Mouse (Mus musculus): ENCODE data around the gene Arhgap15. TPM values are rescaled to one million over a fixed set of nuclear protein-coding genes. Genes with fewer than 3 reads are reported as not detected.

Arhgap15 gene
- polyA plus RNA-seq, 1 experiment: 9.5 TPM

DNA sequence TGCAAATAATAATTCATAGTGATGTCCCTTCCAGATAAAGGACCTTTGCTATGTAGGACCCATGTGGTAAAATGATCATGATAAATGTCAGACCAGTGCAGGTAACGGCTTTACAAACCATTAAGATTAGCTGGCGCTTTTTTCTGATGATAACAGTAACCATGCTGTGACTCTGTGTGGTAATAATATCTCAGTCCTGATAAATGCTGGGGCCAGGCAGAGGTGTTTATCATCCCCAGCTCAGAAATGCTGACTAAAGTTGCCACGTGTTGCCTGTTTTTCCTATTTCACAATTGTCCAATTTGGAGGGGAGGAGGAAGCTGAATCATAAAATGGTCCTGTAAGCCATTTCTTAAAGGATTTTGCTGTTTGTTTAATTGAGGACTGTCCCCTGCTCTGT, 564.9 kb downstream of the Arhgap15 start:
- TF ChIP-seq POLR2A (IDR thresholded peaks at IDR 0.05; ENCODE audit: control insufficient read depth, extremely low read depth, insufficient read depth, low read length, poor library complexity) (no peak), CTCF (IDR thresholded peaks at IDR 0.05; ENCODE audit: borderline replicate concordance, control insufficient read depth, extremely low read depth, insufficient read depth, low read length, poor library complexity) (no peak)
- WGBS: 97% methylated on average over 3 of the region's 3 CpGs
- Histone ChIP-seq H3K27me3 (ENCODE audit: control insufficient read depth, insufficient read depth, low read length) (no peaks in the 10 kb centered on the region), H3K4me3 (ENCODE audit: control insufficient read depth, insufficient read depth, low read length) (no peak overlapping the region), H3K27ac (ENCODE audit: control insufficient read depth, insufficient read depth, low read length) (no peak overlapping the region), H3K36me3 (ENCODE audit: control insufficient read depth, insufficient read depth, low read length) (no peaks in the 10 kb centered on the region), H3K4me1 (replicated peaks; ENCODE audit: control insufficient read depth, insufficient read depth, low read length) (no peaks in the 10 kb centered on the region)
- no peak for DNase-seq

DNA sequence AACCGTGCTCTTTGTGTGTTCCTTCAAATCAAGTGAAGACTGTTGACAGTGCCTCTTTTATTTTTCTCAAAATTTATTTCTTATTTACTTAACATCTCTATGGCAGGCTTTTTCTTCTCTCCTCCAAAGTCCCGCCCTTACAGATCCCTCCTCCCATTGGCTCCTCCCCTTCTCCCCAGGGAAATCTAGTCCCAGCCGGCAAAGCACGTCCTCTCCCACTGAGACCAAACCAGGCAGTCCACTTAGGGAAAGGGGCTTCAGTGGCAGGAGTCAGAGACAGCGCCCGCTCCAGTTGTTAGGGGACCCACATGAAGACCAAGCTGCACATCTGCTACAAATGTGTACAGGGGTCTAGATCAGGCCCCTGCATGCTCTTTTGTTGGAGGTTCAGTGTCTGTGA, 569.8 kb downstream of the Arhgap15 start:
- WGBS: 90% methylated on average over 6 of the region's 6 CpGs
- DNase-seq: no peak
- Histone ChIP-seq H3K27ac (ENCODE audit: control insufficient read depth, insufficient read depth, low read length) (no peak overlapping the region), H3K4me1 (replicated peaks; ENCODE audit: control insufficient read depth, insufficient read depth, low read length) (no peaks in the 10 kb centered on the region), H3K36me3 (ENCODE audit: control insufficient read depth, insufficient read depth, low read length) (no peaks in the 10 kb centered on the region), H3K4me3 (ENCODE audit: control insufficient read depth, insufficient read depth, low read length) (no peak overlapping the region), H3K27me3 (ENCODE audit: control insufficient read depth, insufficient read depth, low read length) (no peaks in the 10 kb centered on the region)
- TF ChIP-seq POLR2A (IDR thresholded peaks at IDR 0.05; ENCODE audit: control insufficient read depth, extremely low read depth, insufficient read depth, low read length, poor library complexity) (no peak), CTCF (IDR thresholded peaks at IDR 0.05; ENCODE audit: borderline replicate concordance, control insufficient read depth, extremely low read depth, insufficient read depth, low read length, poor library complexity) (no peak)

DNA sequence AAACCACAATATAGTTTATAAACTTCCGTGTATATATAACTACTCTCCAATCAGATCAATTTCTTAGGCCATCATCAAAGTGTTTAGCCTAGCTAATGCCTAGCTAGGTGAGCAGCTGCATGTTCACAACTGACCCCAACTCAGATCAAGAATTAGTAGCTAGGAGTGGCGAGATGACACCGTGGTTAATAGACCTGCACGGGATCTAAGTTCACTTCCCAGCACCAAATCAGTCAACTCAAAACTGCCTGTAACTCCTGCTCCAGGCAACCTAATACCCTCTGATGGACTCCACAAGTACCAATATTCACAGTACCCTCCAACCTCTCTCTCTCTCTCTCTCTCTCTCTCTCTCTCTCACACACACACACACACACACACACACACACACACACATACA, 570.9 kb downstream of the Arhgap15 start:
- Histone ChIP-seq H3K27me3 (ENCODE audit: control insufficient read depth, insufficient read depth, low read length) (no peaks in the 10 kb centered on the region), H3K36me3 (ENCODE audit: control insufficient read depth, insufficient read depth, low read length) (no peaks in the 10 kb centered on the region), H3K27ac (ENCODE audit: control insufficient read depth, insufficient read depth, low read length) (no peak overlapping the region), H3K4me1 (replicated peaks; ENCODE audit: control insufficient read depth, insufficient read depth, low read length) (no peaks in the 10 kb centered on the region), H3K4me3 (ENCODE audit: control insufficient read depth, insufficient read depth, low read length) (no peak overlapping the region)
- no peak for TF ChIP-seq POLR2A (IDR thresholded peaks at IDR 0.05; ENCODE audit: control insufficient read depth, extremely low read depth, insufficient read depth, low read length, poor library complexity)
- TF ChIP-seq CTCF (IDR thresholded peaks at IDR 0.05; ENCODE audit: borderline replicate concordance, control insufficient read depth, extremely low read depth, insufficient read depth, low read length, poor library complexity): no peak
- WGBS: 92% methylated on average over 4 of the region's 4 CpGs
- no peak for DNase-seq

DNA sequence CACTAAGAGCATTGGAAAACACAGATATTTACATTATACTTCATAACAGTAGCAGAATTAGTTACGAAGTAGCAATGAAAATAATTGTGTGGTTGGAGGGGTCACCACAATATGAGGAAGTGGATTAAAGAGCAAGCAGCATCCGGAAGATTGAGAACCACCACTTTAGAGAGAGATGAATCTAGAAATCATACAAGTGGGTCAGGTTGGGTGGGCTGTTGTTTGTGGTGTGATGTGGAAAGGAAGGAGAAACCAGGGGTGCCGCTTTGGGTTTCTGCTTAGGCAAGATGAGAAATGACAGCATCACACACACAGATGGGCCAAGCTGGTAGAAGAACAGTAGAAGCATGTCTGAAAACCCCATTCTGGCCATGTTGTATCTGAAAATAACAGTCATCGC, 575.2 kb downstream of the Arhgap15 start:
- no peaks in the 10 kb centered on the region for H3K27me3 ChIP-seq (ENCODE audit: control insufficient read depth, insufficient read depth, low read length)
- DNase-seq: no peak
- H3K4me1 ChIP-seq (replicated peaks; ENCODE audit: control insufficient read depth, insufficient read depth, low read length): no peaks in the 10 kb centered on the region
- WGBS: 23% methylated on average over 4 of the region's 4 CpGs
- H3K27ac ChIP-seq (ENCODE audit: control insufficient read depth, insufficient read depth, low read length): no peak overlapping the region
- no peak overlapping the region for H3K4me3 ChIP-seq (ENCODE audit: control insufficient read depth, insufficient read depth, low read length)
- H3K36me3 ChIP-seq (ENCODE audit: control insufficient read depth, insufficient read depth, low read length): no peaks in the 10 kb centered on the region
- TF ChIP-seq POLR2A (IDR thresholded peaks at IDR 0.05; ENCODE audit: control insufficient read depth, extremely low read depth, insufficient read depth, low read length, poor library complexity): no peak
- no peak for TF ChIP-seq CTCF (IDR thresholded peaks at IDR 0.05; ENCODE audit: borderline replicate concordance, control insufficient read depth, extremely low read depth, insufficient read depth, low read length, poor library complexity)

DNA sequence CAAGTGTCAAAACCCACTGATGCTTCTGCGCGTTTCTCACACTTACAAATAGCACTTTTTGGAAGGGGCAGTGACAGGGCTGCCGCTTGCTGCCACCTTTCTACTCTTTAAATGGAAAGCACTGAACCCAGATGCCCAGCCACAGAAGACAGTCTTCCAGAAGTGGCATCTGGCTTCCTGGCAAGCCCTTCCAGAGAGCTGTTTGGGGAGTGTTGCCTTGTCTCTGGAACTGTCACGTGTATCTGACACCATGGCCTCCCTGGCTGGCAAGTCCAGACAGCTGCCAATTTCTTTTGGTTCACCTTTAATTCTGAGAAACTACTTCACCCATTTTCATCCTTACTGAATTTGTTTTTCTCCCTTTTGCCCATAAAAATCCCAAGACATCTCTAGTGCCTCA, 584.7 kb downstream of the Arhgap15 start:
- H3K36me3 ChIP-seq (ENCODE audit: control insufficient read depth, insufficient read depth, low read length): no peaks in the 10 kb centered on the region
- no peak overlapping the region for H3K27ac ChIP-seq (ENCODE audit: control insufficient read depth, insufficient read depth, low read length)
- no peak for DNase-seq
- WGBS: 92% methylated on average over 4 of the region's 4 CpGs
- TF ChIP-seq POLR2A (IDR thresholded peaks at IDR 0.05; ENCODE audit: control insufficient read depth, extremely low read depth, insufficient read depth, low read length, poor library complexity) (no peak), CTCF (IDR thresholded peaks at IDR 0.05; ENCODE audit: borderline replicate concordance, control insufficient read depth, extremely low read depth, insufficient read depth, low read length, poor library complexity) (no peak)
- no peak overlapping the region for H3K4me3 ChIP-seq (ENCODE audit: control insufficient read depth, insufficient read depth, low read length)
- H3K4me1 ChIP-seq (replicated peaks; ENCODE audit: control insufficient read depth, insufficient read depth, low read length): no peaks in the 10 kb centered on the region
- H3K27me3 ChIP-seq (ENCODE audit: control insufficient read depth, insufficient read depth, low read length): no peaks in the 10 kb centered on the region

DNA sequence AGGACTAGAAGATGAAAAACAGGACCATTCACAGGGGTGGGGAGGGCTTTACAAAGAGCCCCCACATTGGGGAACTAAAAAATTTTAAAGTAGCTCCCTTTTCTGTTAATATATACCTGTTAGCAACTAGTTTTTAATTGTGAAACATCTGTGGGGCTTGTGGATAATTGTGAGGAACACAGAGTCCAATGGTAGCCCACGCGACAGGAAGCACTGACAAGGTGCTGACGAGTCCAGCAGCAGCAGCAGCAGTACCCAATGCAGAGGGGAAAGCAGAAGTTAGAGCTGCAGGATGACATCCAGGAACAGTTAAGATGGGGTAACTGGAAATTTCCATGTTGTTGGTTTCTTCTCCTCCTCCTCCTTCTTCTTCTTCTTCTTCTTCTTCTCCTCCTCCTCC, 585.4 kb downstream of the Arhgap15 start:
- H3K27me3 ChIP-seq (ENCODE audit: control insufficient read depth, insufficient read depth, low read length): no peaks in the 10 kb centered on the region
- no peak overlapping the region for H3K27ac ChIP-seq (ENCODE audit: control insufficient read depth, insufficient read depth, low read length)
- no peak overlapping the region for H3K4me3 ChIP-seq (ENCODE audit: control insufficient read depth, insufficient read depth, low read length)
- H3K36me3 ChIP-seq (ENCODE audit: control insufficient read depth, insufficient read depth, low read length): no peaks in the 10 kb centered on the region
- DNase-seq: no peak
- WGBS: 42% methylated on average over 3 of the region's 3 CpGs
- H3K4me1 ChIP-seq (replicated peaks; ENCODE audit: control insufficient read depth, insufficient read depth, low read length): no peaks in the 10 kb centered on the region
- TF ChIP-seq POLR2A (IDR thresholded peaks at IDR 0.05; ENCODE audit: control insufficient read depth, extremely low read depth, insufficient read depth, low read length, poor library complexity) (no peak), CTCF (IDR thresholded peaks at IDR 0.05; ENCODE audit: borderline replicate concordance, control insufficient read depth, extremely low read depth, insufficient read depth, low read length, poor library complexity) (no peak)

DNA sequence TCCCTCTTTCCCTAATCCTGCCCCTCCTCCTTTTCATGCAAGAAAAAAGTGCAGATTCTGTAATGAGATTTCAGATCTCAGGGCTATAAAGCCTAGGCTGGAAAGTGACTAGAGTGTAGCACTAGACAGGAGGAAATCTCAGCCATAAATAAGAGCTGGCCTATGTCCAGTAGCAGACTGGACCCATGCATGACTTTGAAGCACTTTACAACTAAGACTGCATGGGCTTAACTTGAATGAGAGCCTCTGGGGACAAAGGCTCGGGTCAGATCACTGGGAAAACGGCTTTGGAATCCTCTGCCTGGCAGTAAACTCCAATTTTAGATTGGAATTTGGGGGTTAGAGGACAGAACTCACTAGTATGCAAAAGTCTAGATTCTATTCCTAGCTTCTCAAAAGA, 585.9 kb downstream of the Arhgap15 start:
- Histone ChIP-seq H3K4me1 (replicated peaks; ENCODE audit: control insufficient read depth, insufficient read depth, low read length) (no peaks in the 10 kb centered on the region), H3K27ac (ENCODE audit: control insufficient read depth, insufficient read depth, low read length) (no peak overlapping the region), H3K27me3 (ENCODE audit: control insufficient read depth, insufficient read depth, low read length) (no peaks in the 10 kb centered on the region), H3K36me3 (ENCODE audit: control insufficient read depth, insufficient read depth, low read length) (no peaks in the 10 kb centered on the region), H3K4me3 (ENCODE audit: control insufficient read depth, insufficient read depth, low read length) (no peak overlapping the region)
- WGBS: 87% methylated on average over 2 of the region's 2 CpGs
- DNase-seq: no peak
- TF ChIP-seq CTCF (IDR thresholded peaks at IDR 0.05; ENCODE audit: borderline replicate concordance, control insufficient read depth, extremely low read depth, insufficient read depth, low read length, poor library complexity) (no peak), POLR2A (IDR thresholded peaks at IDR 0.05; ENCODE audit: control insufficient read depth, extremely low read depth, insufficient read depth, low read length, poor library complexity) (no peak)
